Mouse (Mus musculus): ENCODE measurements around the gene Pramel3. TPM values are rescaled to one million over a fixed set of nuclear protein-coding genes. Genes with fewer than 3 reads are reported as not detected.
"Not testable (repeated sequence)": the region's sequence is repeated elsewhere in the genome, so short reads cannot be mapped to it uniquely, and the experiment has no call there.

The Pramel3 gene
- not detected in 2 replicates for polyA plus RNA-seq (2015; fragmentation: Nextera tagmentation; extraction: Ambion mirVana)

- H3K4me1 ChIP-seq (replicated peaks); H3K27ac ChIP-seq (replicated peaks); H3K4me3 ChIP-seq; H3K4me2 ChIP-seq; H3K9me3 ChIP-seq; H3K9ac ChIP-seq; H3K27me3 ChIP-seq; H3K36me3 ChIP-seq; ATAC-seq (ENCODE audit: low read depth): not testable (repeated sequence)
- WGBS, result 97% methylated on average over 14 of the region's 14 CpGs
Measured at GRCm38 (mm10) chrX:135302007-135302406, at the start of gene Pramel3. TSS of gene Pramel3 (plus strand) at chrX:135302307.

- not testable (repeated sequence) for H3K4me1 ChIP-seq (replicated peaks); H3K9ac ChIP-seq; H3K27me3 ChIP-seq; H3K27ac ChIP-seq (replicated peaks); H3K4me3 ChIP-seq; H3K4me2 ChIP-seq; H3K36me3 ChIP-seq; H3K9me3 ChIP-seq; ATAC-seq (ENCODE audit: low read depth)
- WGBS, result 33% methylated on average over 3 of the region's 6 CpGs
Measured at GRCm38 (mm10) chrX:135360685-135361084, 58.6 kb downstream of the Pramel3 start.

- not testable (repeated sequence) for H3K4me1 ChIP-seq (replicated peaks); ATAC-seq (ENCODE audit: low read depth); H3K27me3 ChIP-seq; H3K9ac ChIP-seq; H3K9me3 ChIP-seq; H3K4me2 ChIP-seq; H3K27ac ChIP-seq (replicated peaks); H3K36me3 ChIP-seq; H3K4me3 ChIP-seq
- no CpG with 5 or more reads among the region's 4 CpGs for WGBS
Measured at GRCm38 (mm10) chrX:135361943-135362342, 59.8 kb downstream of the Pramel3 start.

Other genes with a start within 250 kb of the Pramel3 start
- gene Gm15023, start 124.7 kb upstream of the Pramel3 start, polyA plus RNA-seq (2015; fragmentation: Nextera tagmentation; extraction: Ambion mirVana), result not detected in 2 replicates
- gene Tceal6, start 91.6 kb upstream of the Pramel3 start, polyA plus RNA-seq (2015; fragmentation: Nextera tagmentation; extraction: Ambion mirVana), result 24.5 and 29.8 TPM in 2 replicates
- not detected in 2 replicates for gene Gm5128, start 71.0 kb downstream of the Pramel3 start, polyA plus RNA-seq (2015; fragmentation: Nextera tagmentation; extraction: Ambion mirVana)
- gene Gm7903, start 131.5 kb downstream of the Pramel3 start, polyA plus RNA-seq (2015; fragmentation: Nextera tagmentation; extraction: Ambion mirVana), result not detected in 2 replicates
- not detected in 2 replicates for gene AV320801, start 192.3 kb downstream of the Pramel3 start, polyA plus RNA-seq (2015; fragmentation: Nextera tagmentation; extraction: Ambion mirVana)

Measured in neural tube, embryonic 13.5 days (tissue).